Mouse (Mus musculus) CH12.LX (cell line): ENCODE data around the gene Ctbp2. TPM values are rescaled to one million over a fixed set of nuclear protein-coding genes. Genes with fewer than 3 reads are reported as not detected.

ENCODE experiments used
- DNase-seq: peaks from one replicate; pipeline ENCODE4 v3.0.0-alpha.2; 2013; ENCODE audit errors: extremely low read depth
- H3K27ac ChIP-seq: 2 replicates; pipeline ENCODE4 v1.5.1; 2012; ENCODE audit warnings: low read depth, mild to moderate bottlenecking, control low read depth, moderate library complexity; ENCODE audit not compliant: insufficient read depth
- H3K27me3 ChIP-seq: replicated peaks from 2 replicates; pipeline ENCODE3; 2012; ENCODE audit warnings: inconsistent platforms
- H3K36me3 ChIP-seq, 2 experiments: replicated peaks in 1 of 2; 2 replicates each; pipeline versions ENCODE3 to v1.6.1; 2012; ENCODE audit warnings: inconsistent platforms in 1 of 2, low read length in 1 of 2, mild to moderate bottlenecking in 1 of 2, mixed read lengths in 1 of 2, moderate library complexity in 1 of 2; ENCODE audit not compliant: control insufficient read depth in 1 of 2, insufficient read depth in 1 of 2
- H3K4me1 ChIP-seq, 2 experiments: 2 replicates each; pipeline ENCODE4 v1.6.1; 2012; ENCODE audit warnings: inconsistent platforms in 1 of 2, moderate library complexity in 1 of 2; ENCODE audit not compliant: insufficient read depth in 2 of 2, control insufficient read depth in 1 of 2
- H3K4me2 ChIP-seq: 2 replicates; pipeline ENCODE4 v1.6.1; 2012; ENCODE audit warnings: low read depth, mild to moderate bottlenecking, control low read depth; ENCODE audit not compliant: poor library complexity, insufficient read depth, severe bottlenecking
- H3K4me3 ChIP-seq, 3 experiments: fragments of 150-350 bp in 1 of 3; sonication (generic) in 1 of 3; replicated peaks in 1 of 3; 2 replicates each; pipeline versions ENCODE3 to v1.5.1; 2011 to 2012; ENCODE audit warnings: low read depth in 2 of 3, low read length in 2 of 3, mild to moderate bottlenecking in 2 of 3, moderate library complexity in 2 of 3, control low read depth in 1 of 3, improper control_type of control experiment in 1 of 3, inconsistent platforms in 1 of 3, mixed read lengths in 1 of 3; ENCODE audit not compliant: poor library complexity in 1 of 3
- H3K79me2 ChIP-seq: replicated peaks from 2 replicates; pipeline ENCODE4 v1.6.1; 2012; ENCODE audit warnings: mild to moderate bottlenecking, moderate library complexity; ENCODE audit not compliant: control insufficient read depth, poor library complexity, insufficient read depth, severe bottlenecking; ENCODE audit errors: extremely low read depth
- H3K9ac ChIP-seq: 2 replicates; pipeline ENCODE4 v1.6.1; 2012; ENCODE audit warnings: low read depth, mild to moderate bottlenecking, control low read depth, moderate library complexity; ENCODE audit not compliant: insufficient read depth
- H3K9me3 ChIP-seq: replicated peaks from 2 replicates; pipeline ENCODE3; 2012; ENCODE audit warnings: low read length, inconsistent platforms, mixed read lengths
- CHD1 ChIP-seq: IDR thresholded peaks from 2 replicates; pipeline ENCODE4 v1.6.1; 2012; ENCODE audit warnings: low read depth, low read length, improper control_type of control experiment, inconsistent platforms
- CTCF ChIP-seq, 2 experiments: IDR thresholded peaks in 1 of 2; conservative IDR thresholded peaks in 1 of 2; 2 replicates each; pipeline ENCODE4 v1.5.1; 2011 to 2012; ENCODE audit warnings: low read depth in 2 of 2, low read length in 2 of 2, improper control_type of control experiment in 1 of 2, inconsistent platforms in 1 of 2, mild to moderate bottlenecking in 1 of 2, moderate library complexity in 1 of 2
- E2F4 ChIP-seq: IDR thresholded peaks from 2 replicates; pipeline ENCODE4 v1.6.1; 2011; ENCODE audit warnings: low read depth, low read length, improper control_type of control experiment; ENCODE audit not compliant: insufficient replicate concordance
- EP300 ChIP-seq: IDR thresholded peaks from 2 replicates; pipeline ENCODE4 v1.6.1; 2011; ENCODE audit warnings: low read length, improper control_type of control experiment
- ETS1 ChIP-seq: conservative IDR thresholded peaks from 2 replicates; pipeline ENCODE4 v1.6.1; 2012; ENCODE audit warnings: low read depth, mild to moderate bottlenecking, inconsistent platforms, low read length, improper control_type of control experiment, moderate library complexity
- IRF4 ChIP-seq: IDR thresholded peaks from 2 replicates; pipeline ENCODE4 v1.6.1; 2014; ENCODE audit warnings: low read depth, mild to moderate bottlenecking, inconsistent platforms, low read length, improper control_type of control experiment
- JUND ChIP-seq: conservative IDR thresholded peaks from 2 replicates; pipeline ENCODE4 v1.6.1; 2011; ENCODE audit warnings: low read depth, low read length, improper control_type of control experiment
- MAFK ChIP-seq: IDR thresholded peaks from 2 replicates; pipeline ENCODE4 v1.6.1; 2011; ENCODE audit warnings: low read length, improper control_type of control experiment; ENCODE audit not compliant: insufficient replicate concordance
- MEF2A ChIP-seq: IDR thresholded peaks from 2 replicates; pipeline ENCODE4 v1.6.1; 2014; ENCODE audit warnings: low read depth, mild to moderate bottlenecking, inconsistent platforms, low read length, improper control_type of control experiment, borderline replicate concordance
- MXI1 ChIP-seq: IDR thresholded peaks from 2 replicates; pipeline ENCODE4 v1.6.1; 2011; ENCODE audit warnings: mild to moderate bottlenecking, low read depth, low read length, improper control_type of control experiment
- MYC ChIP-seq: IDR thresholded peaks from 2 replicates; pipeline ENCODE4 v1.6.1; 2011; ENCODE audit warnings: low read depth, mild to moderate bottlenecking, improper control_type of control experiment, low read length
- NELFE ChIP-seq: IDR thresholded peaks from 2 replicates; pipeline ENCODE4 v1.6.1; 2011; ENCODE audit warnings: low read depth, low read length, improper control_type of control experiment
- NRF1 ChIP-seq: IDR thresholded peaks from 2 replicates; pipeline ENCODE4 v1.6.1; 2014; ENCODE audit warnings: low read depth, mild to moderate bottlenecking, inconsistent platforms, low read length, improper control_type of control experiment, moderate library complexity
- POLR2A ChIP-seq: IDR thresholded peaks from 2 replicates; pipeline ENCODE4 v1.6.1; 2011; ENCODE audit warnings: low read depth, mild to moderate bottlenecking, improper control_type of control experiment, low read length
- POLR2AphosphoS2 ChIP-seq: IDR thresholded peaks from 2 replicates; pipeline ENCODE4 v1.6.1; 2011; ENCODE audit warnings: low read depth, low read length, improper control_type of control experiment
- RAD21 ChIP-seq: IDR thresholded peaks from 2 replicates; pipeline ENCODE4 v1.6.1; 2011; ENCODE audit warnings: low read depth, mild to moderate bottlenecking, low read length, improper control_type of control experiment, moderate library complexity
- RCOR1 ChIP-seq: conservative IDR thresholded peaks from 2 replicates; pipeline ENCODE4 v1.6.1; 2012; ENCODE audit warnings: low read depth, mild to moderate bottlenecking, inconsistent platforms, low read length, improper control_type of control experiment
- SIN3A ChIP-seq: IDR thresholded peaks from 2 replicates; pipeline ENCODE4 v1.6.1; 2012; ENCODE audit warnings: low read length, improper control_type of control experiment, inconsistent platforms
- TBP ChIP-seq: conservative IDR thresholded peaks from 2 replicates; pipeline ENCODE4 v1.6.1; 2011; ENCODE audit warnings: low read depth, low read length, improper control_type of control experiment
- UBTF ChIP-seq: IDR thresholded peaks from 2 replicates; pipeline ENCODE4 v1.6.1; 2012; ENCODE audit warnings: low read depth, mild to moderate bottlenecking, inconsistent platforms, low read length, improper control_type of control experiment, moderate library complexity
- USF2 ChIP-seq: conservative IDR thresholded peaks from 2 replicates; pipeline ENCODE4 v1.6.1; 2011; ENCODE audit warnings: low read depth, low read length, improper control_type of control experiment
- ZNF384 ChIP-seq: IDR thresholded peaks from 2 replicates; pipeline ENCODE4 v1.6.1; 2012; ENCODE audit warnings: low read depth, low read length, improper control_type of control experiment, inconsistent platforms
- dilution Hi-C: fragments of 300-500 bp; cut with MboI; formaldehyde crosslinking; loops from 2 replicates; pipeline ENCODE4 v1.14.3; 2020; ENCODE audit warnings: low sequenced_read_pairs; ENCODE audit not compliant: extremely low pct_unique_long_range_greater_than_20kb, extremely low pct_ligation_motif_present
- in situ Hi-C: fragments of 300-500 bp; cut with MboI; formaldehyde crosslinking; loops from 3 replicates; pipeline ENCODE4 v1.14.3; 2019; ENCODE audit warnings: low sequenced_read_pairs, low pct_ligation_motif_present, low pct_unique_long_range_greater_than_20kb, mixed read lengths
- polyA plus RNA-seq: library from polyadenylated mRNA; unstranded; fragments of >175 nt; gene quantifications from 2 replicates; pipeline ENCODE4 v1.2.1, GENCODE M21; 2012; ENCODE audit warnings: low read depth; ENCODE audit not compliant: insufficient read length
- total RNA-seq, 2 experiments: library from RNA; depleted of rRNA; stranded (reverse); fragments of 300-350 nt in 1 of 2; fragments of >200 nt in 1 of 2; gene quantifications; 2 replicates each; pipeline ENCODE4 v1.2.3; 2012 to 2014

Gene Ctbp2
- total and polyA plus RNA-seq, 3 experiments, result 0.59 to 1.1 (median 0.68) TPM

- dilution Hi-C loops, result no loop called here
Observed at GRCm38 (mm10) chr7:133085408-133085807, 38.7 kb downstream of the Ctbp2 start.

GRCm38 (mm10) chr7:133083936-133084614 is 40.1 kb downstream of the Ctbp2 start:
- Histone ChIP-seq H3K79me2 (no peaks in the 10 kb centered on the region), H3K4me1 (no peaks in the 10 kb centered on the region), H3K27me3 (peaks cover 93% of the 10 kb centered on the region), H3K9me3 (no peaks in the 10 kb centered on the region), H3K4me3 (no peak overlapping the region), H3K36me3 (no peaks in the 10 kb centered on the region), H3K9ac (no peak overlapping the region), H3K27ac (no peak overlapping the region), H3K4me2 (no peak overlapping the region)
- in situ Hi-C loops, result no loop called here
- dilution Hi-C loops, result no loop called here
- DNase-seq, result no peak
- TF ChIP-seq ZNF384 (no peak), CTCF (conservative IDR thresholded peaks at IDR 0.05 in 1 of 2, IDR thresholded peaks at IDR 0.05 in 1 of 2; ENCODE audit: low read depth in 2 of 2, low read length in 2 of 2) (no peak), TBP (no peak), IRF4 (no peak), EP300 (no peak), E2F4 (no peak), MAFK (no peak), NELFE (no peak), UBTF (no peak), POLR2AphosphoS2 (no peak), USF2 (no peak), CHD1 (no peak), RAD21 (no peak), POLR2A (no peak), ETS1 (no peak), JUND (no peak), MEF2A (no peak), SIN3A (no peak), NRF1 (no peak)

More at GRCm38 (mm10) chr7:133085408-133085807, 38.7 kb downstream of the Ctbp2 start:
- no peaks in the 10 kb centered on the region for H3K36me3 ChIP-seq
- no peak overlapping the region for H3K27ac ChIP-seq
- H3K9ac ChIP-seq, result no peak overlapping the region
- H3K27me3 ChIP-seq, result peaks cover 91% of the 10 kb centered on the region
- no peaks in the 10 kb centered on the region for H3K79me2 ChIP-seq
- no peaks in the 10 kb centered on the region for H3K9me3 ChIP-seq
- no peaks in the 10 kb centered on the region for H3K4me1 ChIP-seq
- TF ChIP-seq MYC, result no peak
- no peak for TF ChIP-seq RCOR1
- TF ChIP-seq MAFK, result no peak
- TF ChIP-seq MXI1, result no peak
- TF ChIP-seq TBP, result no peak
- in situ Hi-C loops, result no loop called here
- no peak overlapping the region for H3K4me3 ChIP-seq
- DNase-seq, result no peak
- no peak overlapping the region for H3K4me2 ChIP-seq
